Mouse (Mus musculus): ENCODE data around the gene Zfp617. TPM values are rescaled to one million over a fixed set of nuclear protein-coding genes. Genes with fewer than 3 reads are reported as not detected.
"Not testable (repeated sequence)": the region's sequence is repeated elsewhere in the genome, so short reads cannot be mapped to it uniquely, and the experiment has no call there.

Gene Zfp617
- polyA plus RNA-seq, 1 experiment from 2014 or later: 29.9 TPM

DNA sequence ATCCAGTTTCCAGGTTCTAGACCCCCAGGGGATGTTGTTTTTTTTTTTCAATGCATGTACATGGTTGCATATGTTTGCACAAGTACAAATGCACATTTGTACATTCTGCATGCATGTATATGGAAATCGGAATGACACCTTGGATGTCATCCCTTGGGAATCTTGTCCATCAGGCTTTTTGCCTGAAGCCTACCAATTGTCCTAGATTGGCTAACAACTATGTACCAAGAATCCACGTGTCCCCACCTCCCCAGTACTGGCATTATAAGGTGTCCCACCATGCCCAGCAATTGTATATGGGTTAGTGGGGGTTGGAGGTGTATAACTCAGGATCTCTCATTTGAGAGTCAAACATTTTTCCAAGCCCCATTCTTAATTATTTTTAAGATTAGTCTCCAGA, 3.9 kb downstream of the Zfp617 start:
- Histone ChIP-seq H3K9ac (replicated peaks; ENCODE audit: low read depth, low read length) (no peak overlapping the region), H3K9me3 (ENCODE audit: control insufficient read depth, low read depth, low read length) (peaks cover 6% of the 10 kb centered on the region; the same call in 1 of the 2 replicates), H3K36me3 (ENCODE audit: control insufficient read depth, insufficient read depth, low read length) (peaks cover 3% of the 10 kb centered on the region; the same call in 1 of the 2 replicates), H3K27me3 (ENCODE audit: control insufficient read depth, insufficient read depth, low read length) (no peaks in the 10 kb centered on the region), H3K4me1 (ENCODE audit: control insufficient read depth, insufficient read depth, low read length) (no peaks in the 10 kb centered on the region), H3K4me2 (replicated peaks; ENCODE audit: low read depth, low read length) (no peak overlapping the region), H3K27ac (ENCODE audit: low read length) (no peak overlapping the region), H3K4me3 (ENCODE audit: low read depth, low read length) (no peak overlapping the region)
- ATAC-seq (ENCODE audit: insufficient number of reproducible peaks, insufficient read depth, low FRiP score, low read depth): no peak
- WGBS: 86% methylated on average over 2 of the region's 2 CpGs

GRCm38 (mm10) chr8:71922567-71923401, 14.3 kb downstream of the Zfp617 start:
- Histone ChIP-seq H3K27ac (ENCODE audit: low read length) (peak overlapping the region; percentile 98), H3K27me3 (ENCODE audit: control insufficient read depth, insufficient read depth, low read length) (no peaks in the 10 kb centered on the region), H3K4me2 (replicated peaks; ENCODE audit: low read depth, low read length) (peak overlapping the region; percentile 46), H3K4me1 (ENCODE audit: control insufficient read depth, insufficient read depth, low read length) (no peaks in the 10 kb centered on the region), H3K4me3 (ENCODE audit: low read depth, low read length) (peak overlapping the region; percentile 82), H3K36me3 (ENCODE audit: control insufficient read depth, insufficient read depth, low read length) (no peaks in the 10 kb centered on the region), H3K9ac (replicated peaks; ENCODE audit: low read depth, low read length) (peak overlapping the region; percentile 95), H3K9me3 (ENCODE audit: control insufficient read depth, low read depth, low read length) (no peaks in the 10 kb centered on the region)
- under 1% methylated on average over 57 of the region's 57 CpGs for WGBS
- ATAC-seq (ENCODE audit: insufficient number of reproducible peaks, insufficient read depth, low FRiP score, low read depth): peak; percentile 99

GRCm38 (mm10) chr8:71925791-71926190, 17.4 kb downstream of the Zfp617 start:
- Histone ChIP-seq H3K9me3 (ENCODE audit: control insufficient read depth, low read depth, low read length) (no peaks in the 10 kb centered on the region), H3K4me2 (replicated peaks; ENCODE audit: low read depth, low read length) (no peak overlapping the region), H3K36me3 (ENCODE audit: control insufficient read depth, insufficient read depth, low read length) (peaks cover 14% of the 10 kb centered on the region), H3K27me3 (ENCODE audit: control insufficient read depth, insufficient read depth, low read length) (no peaks in the 10 kb centered on the region), H3K27ac (ENCODE audit: low read length) (no peak overlapping the region), H3K4me3 (ENCODE audit: low read depth, low read length) (no peak overlapping the region), H3K4me1 (ENCODE audit: control insufficient read depth, insufficient read depth, low read length) (no peaks in the 10 kb centered on the region), H3K9ac (replicated peaks; ENCODE audit: low read depth, low read length) (no peak overlapping the region)
- WGBS: 96% methylated on average over 5 of the region's 5 CpGs
- no peak for ATAC-seq (ENCODE audit: insufficient number of reproducible peaks, insufficient read depth, low FRiP score, low read depth)

- H3K9me3 ChIP-seq (ENCODE audit: control insufficient read depth, low read depth, low read length): 0 out of 2 replicates have a peak, but pooled peaks cover 5% of the 10 kb centered on the region
- no peak overlapping the region for H3K9ac ChIP-seq (replicated peaks; ENCODE audit: low read depth, low read length)
- H3K36me3 ChIP-seq (ENCODE audit: control insufficient read depth, insufficient read depth, low read length): peaks cover 20% of the 10 kb centered on the region
- no peak overlapping the region for H3K4me3 ChIP-seq (ENCODE audit: low read depth, low read length)
- no peak overlapping the region for H3K27ac ChIP-seq (ENCODE audit: low read length)
- H3K27me3 ChIP-seq (ENCODE audit: control insufficient read depth, insufficient read depth, low read length): no peaks in the 10 kb centered on the region
- no peak overlapping the region for H3K4me2 ChIP-seq (replicated peaks; ENCODE audit: low read depth, low read length)
- ATAC-seq (ENCODE audit: insufficient number of reproducible peaks, insufficient read depth, low FRiP score, low read depth): no peak
- H3K4me1 ChIP-seq (ENCODE audit: control insufficient read depth, insufficient read depth, low read length): no peaks in the 10 kb centered on the region
- 97% methylated on average over 3 of the region's 3 CpGs for WGBS
These were observed 18.1 kb downstream of the Zfp617 start for GRCm38 (mm10) chr8:71926551-71926950.

DNA sequence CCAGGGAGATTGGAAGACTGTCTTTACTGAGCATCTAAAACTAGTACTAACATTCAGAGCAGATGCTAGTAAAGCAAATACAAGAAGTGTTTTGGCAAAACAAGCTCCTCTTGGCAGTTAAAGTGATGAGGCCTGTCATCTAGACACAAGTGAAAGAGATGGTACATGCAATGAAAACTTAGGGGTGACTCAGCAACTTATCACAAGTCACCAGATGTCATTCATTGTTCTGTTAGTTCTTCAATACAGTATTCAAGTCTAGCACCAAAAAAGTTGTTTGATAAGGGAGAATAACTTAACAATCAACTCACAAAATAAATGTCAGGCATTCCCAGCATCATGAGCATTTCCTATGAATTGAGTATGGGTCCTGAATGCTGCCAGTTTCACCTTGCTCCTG, 19.3 kb downstream of the Zfp617 start:
- H3K9me3 ChIP-seq (ENCODE audit: control insufficient read depth, low read depth, low read length): 0 out of 2 replicates have a peak, but pooled peaks cover 5% of the 10 kb centered on the region
- ATAC-seq (ENCODE audit: insufficient number of reproducible peaks, insufficient read depth, low FRiP score, low read depth): no peak
- H3K27ac ChIP-seq (ENCODE audit: low read length): no peak overlapping the region
- H3K36me3 ChIP-seq (ENCODE audit: control insufficient read depth, insufficient read depth, low read length): peaks cover 21% of the 10 kb centered on the region
- H3K27me3 ChIP-seq (ENCODE audit: control insufficient read depth, insufficient read depth, low read length): no peaks in the 10 kb centered on the region
- no peak overlapping the region for H3K4me2 ChIP-seq (replicated peaks; ENCODE audit: low read depth, low read length)
- H3K9ac ChIP-seq (replicated peaks; ENCODE audit: low read depth, low read length): no peak overlapping the region
- no peaks in the 10 kb centered on the region for H3K4me1 ChIP-seq (ENCODE audit: control insufficient read depth, insufficient read depth, low read length)
- no peak overlapping the region for H3K4me3 ChIP-seq (ENCODE audit: low read depth, low read length)

DNA sequence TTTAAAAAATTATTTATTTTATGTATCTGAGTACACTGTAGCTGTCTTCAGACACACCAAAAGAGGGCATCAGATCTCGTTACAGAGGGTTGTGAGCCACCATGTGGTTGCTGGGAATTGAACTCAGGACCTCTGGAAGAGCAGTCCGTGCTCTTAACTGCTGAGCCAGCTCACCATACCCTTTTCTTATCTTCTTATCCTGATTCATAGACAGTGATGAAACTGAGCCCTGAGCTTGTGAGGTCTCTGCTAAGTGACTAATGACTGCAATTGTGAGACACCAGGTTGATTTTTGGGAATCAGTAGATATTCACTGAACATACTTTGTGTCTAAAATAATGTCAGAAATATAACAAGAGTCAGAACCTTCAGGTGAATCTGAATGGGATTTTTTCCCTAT, 29.6 kb downstream of the Zfp617 start:
- H3K9me3 ChIP-seq (ENCODE audit: control insufficient read depth, low read depth, low read length); H3K4me1 ChIP-seq (ENCODE audit: control insufficient read depth, insufficient read depth, low read length); H3K9ac ChIP-seq (replicated peaks; ENCODE audit: low read depth, low read length); H3K27me3 ChIP-seq (ENCODE audit: control insufficient read depth, insufficient read depth, low read length); ATAC-seq (ENCODE audit: insufficient number of reproducible peaks, insufficient read depth, low FRiP score, low read depth); H3K4me2 ChIP-seq (replicated peaks; ENCODE audit: low read depth, low read length); H3K4me3 ChIP-seq (ENCODE audit: low read depth, low read length); H3K36me3 ChIP-seq (ENCODE audit: control insufficient read depth, insufficient read depth, low read length); H3K27ac ChIP-seq (ENCODE audit: low read length): not testable (repeated sequence)
- 74% methylated on average over 2 of the region's 2 CpGs for WGBS

DNA sequence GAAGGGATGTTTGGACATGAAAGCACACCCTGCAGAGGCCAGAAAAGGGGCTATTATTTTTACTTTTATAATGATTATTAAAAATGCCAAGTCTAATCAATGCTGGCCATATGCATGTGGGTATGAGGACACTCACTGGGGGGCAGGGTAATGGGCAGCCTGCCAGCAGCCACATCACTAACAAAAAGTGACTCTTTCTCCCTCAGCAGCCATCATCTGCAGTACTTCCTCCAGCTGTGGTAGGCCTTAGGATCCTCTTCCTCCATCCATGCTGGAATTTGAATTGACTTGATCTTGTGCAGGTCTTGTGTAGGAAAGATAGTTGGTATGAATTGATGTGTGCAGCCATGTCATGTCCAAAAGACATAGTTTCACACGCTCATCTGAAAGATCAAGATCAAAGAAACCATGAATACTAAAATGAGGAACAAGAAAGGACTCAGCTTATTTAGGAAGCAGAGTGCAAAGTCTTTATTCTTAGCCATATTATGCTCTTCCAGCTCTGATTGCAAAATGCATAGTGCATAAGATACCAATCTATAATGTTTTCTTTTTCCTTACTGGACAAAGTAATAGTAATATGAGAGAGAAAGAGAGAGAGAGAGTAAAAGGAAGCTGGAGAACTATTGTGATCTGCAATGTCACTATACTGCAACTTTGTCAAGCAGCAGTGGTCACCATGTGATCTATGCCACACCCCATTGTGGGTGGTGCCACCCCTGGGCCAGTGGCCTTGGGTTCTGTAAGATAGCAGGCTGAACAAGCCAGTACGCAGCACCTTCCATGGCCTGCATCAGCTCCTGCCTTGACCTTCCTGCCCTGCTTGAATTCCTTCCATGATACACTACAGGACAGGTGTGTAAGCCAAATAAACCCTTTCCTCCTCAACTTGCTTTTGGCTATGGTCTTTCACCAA, 32.1 kb downstream of the Zfp617 start:
- Histone ChIP-seq H3K27ac (ENCODE audit: low read length) (no peak overlapping the region), H3K27me3 (ENCODE audit: control insufficient read depth, insufficient read depth, low read length) (no peaks in the 10 kb centered on the region), H3K36me3 (ENCODE audit: control insufficient read depth, insufficient read depth, low read length) (no peaks in the 10 kb centered on the region), H3K4me2 (replicated peaks; ENCODE audit: low read depth, low read length) (no peak overlapping the region), H3K4me3 (ENCODE audit: low read depth, low read length) (no peak overlapping the region), H3K9me3 (ENCODE audit: control insufficient read depth, low read depth, low read length) (no peaks in the 10 kb centered on the region), H3K9ac (replicated peaks; ENCODE audit: low read depth, low read length) (no peak overlapping the region), H3K4me1 (ENCODE audit: control insufficient read depth, insufficient read depth, low read length) (no peaks in the 10 kb centered on the region)
- no peak for ATAC-seq (ENCODE audit: insufficient number of reproducible peaks, insufficient read depth, low FRiP score, low read depth)
- WGBS: 70% methylated on average over 2 of the region's 2 CpGs

DNA sequence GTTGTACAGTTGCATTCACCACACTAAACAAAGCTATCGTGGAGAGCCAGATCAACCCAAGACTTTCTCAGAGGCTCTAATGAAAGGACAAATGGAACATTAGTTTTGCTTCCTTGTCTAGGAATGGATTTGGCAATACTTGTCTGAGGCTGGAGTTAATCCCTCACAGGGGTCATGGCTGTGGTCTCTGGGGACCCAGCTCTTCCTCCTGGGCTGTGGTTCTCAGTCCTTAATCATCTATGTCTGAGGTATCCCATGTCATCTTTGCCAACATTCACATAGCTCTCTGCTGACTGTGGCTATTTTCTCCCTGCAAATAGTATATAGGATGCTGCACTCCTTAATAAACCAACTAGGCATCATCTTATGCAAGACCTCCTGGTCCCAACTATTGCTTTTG, 33.3 kb downstream of the Zfp617 start:
- 67% methylated on average over 1 of the region's 1 CpGs for WGBS
- H3K4me1 ChIP-seq (ENCODE audit: control insufficient read depth, insufficient read depth, low read length): no peaks in the 10 kb centered on the region

More for the DNA sequence above, 33.3 kb downstream of the Zfp617 start:
- Histone ChIP-seq H3K27me3 (ENCODE audit: control insufficient read depth, insufficient read depth, low read length) (no peaks in the 10 kb centered on the region), H3K27ac (ENCODE audit: low read length) (no peak overlapping the region), H3K4me2 (replicated peaks; ENCODE audit: low read depth, low read length) (no peak overlapping the region), H3K4me3 (ENCODE audit: low read depth, low read length) (no peak overlapping the region), H3K9ac (replicated peaks; ENCODE audit: low read depth, low read length) (no peak overlapping the region), H3K36me3 (ENCODE audit: control insufficient read depth, insufficient read depth, low read length) (no peaks in the 10 kb centered on the region), H3K9me3 (ENCODE audit: control insufficient read depth, low read depth, low read length) (no peaks in the 10 kb centered on the region)
- no peak for ATAC-seq (ENCODE audit: insufficient number of reproducible peaks, insufficient read depth, low FRiP score, low read depth)
